Mouse (Mus musculus): Measurements from ENCODE around the gene Tsc22d4. TPM values are rescaled to one million over a fixed set of nuclear protein-coding genes. Genes with fewer than 3 reads are reported as not detected.

Gene Tsc22d4
- 195 to 220 TPM (median 202 TPM) in 4 replicates for total RNA-seq (2023)

GRCm38 (mm10) chr5:137745214-137746171 is at the start of gene Tsc22d4:
Gene Tsc22d4, plus strand, starts transcription at chr5:137745730.

GRCm38 (mm10) chr5:137741023-137741931 is 4.3 kb upstream of the Tsc22d4 start, which contains the start of gene Nyap1:
Gene Nyap1, minus strand, starts transcription at chr5:137741607.

GRCm38 (mm10) chr5:137778635-137779034 is 33.1 kb downstream of the Tsc22d4 start, which contains the start of gene Ppp1r35:
Gene Ppp1r35, plus strand, starts transcription at chr5:137778849.

GRCm38 (mm10) chr5:137787151-137787928 is 41.8 kb downstream of the Tsc22d4 start, which contains the start of the genes Mepce and Zcwpw1:
Gene Mepce, minus strand, starts transcription at chr5:137787655.
Gene Zcwpw1, plus strand, starts transcription at chr5:137787798.

Other genes starting within 250 kb of the Tsc22d4 start
- gene Pop7, start 243.2 kb upstream of the Tsc22d4 start, total RNA-seq (2023) = 31.5 to 37.5 TPM (median 32.2 TPM) in 4 replicates
- gene Gigyf1, start 227.2 kb upstream of the Tsc22d4 start, total RNA-seq (2023) = 102 to 122 TPM (median 107 TPM) in 4 replicates
- gene Epo, start 212.5 kb upstream of the Tsc22d4 start, total RNA-seq (2023) = not detected in 4 replicates
- 376 to 402 TPM (median 387 TPM) in 4 replicates for gene Gnb2, start 212.2 kb upstream of the Tsc22d4 start, total RNA-seq (2023)
- not detected in 4 replicates for gene Actl6b, start 192.2 kb upstream of the Tsc22d4 start, total RNA-seq (2023)
- gene Tfr2, start 175.9 kb upstream of the Tsc22d4 start, total RNA-seq (2023) = 0.44 to 1.0 TPM (median 0.49 TPM) in 3 of 4 replicates, not detected in the other
- gene Mospd3, start 144.7 kb upstream of the Tsc22d4 start, total RNA-seq (2023) = 35.5 to 53.4 TPM (median 47.2 TPM) in 4 replicates
- gene Pcolce, start 131.9 kb upstream of the Tsc22d4 start, total RNA-seq (2023) = 0.57 to 1.8 TPM (median 0.97 TPM) in 4 replicates
- gene Fbxo24, start 116.7 kb upstream of the Tsc22d4 start, total RNA-seq (2023) = 0.35 to 1.1 TPM (median 0.51 TPM) in 4 replicates
- gene Lrch4, start 116.6 kb upstream of the Tsc22d4 start, total RNA-seq (2023) = 194 to 213 TPM (median 205 TPM) in 4 replicates
- 60.1 to 69.9 TPM (median 63.7 TPM) in 4 replicates for gene Gm20605, start 116.6 kb upstream of the Tsc22d4 start, total RNA-seq (2023)
- 70.9 to 87.6 TPM (median 79.5 TPM) in 4 replicates for gene Sap25, start 104.4 kb upstream of the Tsc22d4 start, total RNA-seq (2023)
- not detected in 4 replicates for gene Irs3, start 100.0 kb upstream of the Tsc22d4 start, total RNA-seq (2023)
- 15.2 to 20.8 TPM (median 18.0 TPM) in 4 replicates for gene Agfg2, start 61.0 kb upstream of the Tsc22d4 start, total RNA-seq (2023)
- 0.24 to 0.75 TPM (median 0.55 TPM) in 4 replicates for gene Nyap1, start 4.1 kb upstream of the Tsc22d4 start, total RNA-seq (2023)
- 19.5 to 26.0 TPM (median 22.4 TPM) in 4 replicates for gene Ppp1r35, start 33.1 kb downstream of the Tsc22d4 start, total RNA-seq (2023)
- 80.8 to 118 TPM (median 101 TPM) in 4 replicates for gene Mepce, start 41.9 kb downstream of the Tsc22d4 start, total RNA-seq (2023)
- 15.0 to 20.7 TPM (median 19.2 TPM) in 4 replicates for gene Zcwpw1, start 42.1 kb downstream of the Tsc22d4 start, total RNA-seq (2023)
- gene Pilra, start 90.6 kb downstream of the Tsc22d4 start, total RNA-seq (2023) = 0.45 to 3.5 TPM (median 2.1 TPM) in 4 replicates
- 1.3 to 2.3 TPM (median 1.9 TPM) in 4 replicates for gene Pilrb1, start 112.4 kb downstream of the Tsc22d4 start, total RNA-seq (2023)
- 0.81 to 2.7 TPM in 2 of 4 replicates, not detected in the others for gene Pilrb2, start 126.1 kb downstream of the Tsc22d4 start, total RNA-seq (2023)
- gene Cyp3a13, start 175.9 kb downstream of the Tsc22d4 start, total RNA-seq (2023) = not detected in 4 replicates
- gene Gjc3, start 217.4 kb downstream of the Tsc22d4 start, total RNA-seq (2023) = not detected in 4 replicates
- gene Azgp1, start 235.8 kb downstream of the Tsc22d4 start, total RNA-seq (2023) = not detected in 4 replicates